Mouse (Mus musculus) ES-Bruce4 (cell line): Measurements from ENCODE around the gene Pi4k2a. TPM values are rescaled to one million over a fixed set of nuclear protein-coding genes. Genes with fewer than 3 reads are reported as not detected.

Experiments used
- H3K27ac ChIP-seq: 2 replicates; pipeline ENCODE4 v1.5.1; 2012; ENCODE audit warnings: low read length, inconsistent platforms; ENCODE audit not compliant: insufficient read depth
- H3K27me3 ChIP-seq: 2 replicates; pipeline ENCODE4 v1.6.1; 2012; ENCODE audit warnings: mild to moderate bottlenecking, low read length, inconsistent platforms; ENCODE audit not compliant: control insufficient read depth, poor library complexity, insufficient read depth, severe bottlenecking
- H3K36me3 ChIP-seq: 2 replicates; pipeline ENCODE4 v1.6.1; 2012; ENCODE audit warnings: inconsistent platforms, mild to moderate bottlenecking, low read length, moderate library complexity; ENCODE audit not compliant: control insufficient read depth, poor library complexity, insufficient read depth, severe bottlenecking
- H3K4me1 ChIP-seq: one replicate; pipeline ENCODE4 v1.8.1; 2011; ENCODE audit warnings: low read length; ENCODE audit not compliant: control insufficient read depth, insufficient read depth
- H3K4me3 ChIP-seq: 2 replicates; pipeline ENCODE4 v1.5.1; 2011; ENCODE audit warnings: low read depth, mild to moderate bottlenecking, low read length
- H3K9ac ChIP-seq: 2 replicates; pipeline ENCODE4 v1.6.1; 2012; ENCODE audit warnings: low read depth, mild to moderate bottlenecking, inconsistent platforms; ENCODE audit not compliant: poor library complexity, severe bottlenecking
- H3K9me3 ChIP-seq: replicated peaks from 2 replicates; pipeline ENCODE4 v1.6.1; 2012; ENCODE audit warnings: mild to moderate bottlenecking, low read length, inconsistent platforms; ENCODE audit not compliant: control insufficient read depth, poor library complexity, insufficient read depth, severe bottlenecking
- CTCF ChIP-seq: IDR thresholded peaks from one replicate; pipeline ENCODE4 v1.8.1; 2011; ENCODE audit warnings: low read depth, low read length
- EP300 ChIP-seq: IDR thresholded peaks from 2 replicates; pipeline ENCODE4 v1.6.1; 2011; ENCODE audit warnings: low read depth, low read length; ENCODE audit not compliant: insufficient read depth
- POLR2A ChIP-seq: IDR thresholded peaks from one replicate; pipeline ENCODE4 v1.8.1; 2011; ENCODE audit warnings: low read length; ENCODE audit not compliant: insufficient read depth
- polyA plus RNA-seq: library from polyadenylated mRNA; stranded (reverse); fragments of >200 nt; gene quantifications from 2 replicates; pipeline ENCODE4 v1.2.4, GENCODE M21; 2011; ENCODE audit warnings: low read depth; ENCODE audit not compliant: missing spikeins, insufficient read depth, insufficient read length

Pi4k2a gene
- polyA plus RNA-seq: 27.2 and 30.4 TPM in 2 replicates

GRCm38 (mm10) chr19:42089748-42090595, at the start of gene Pi4k2a:
Gene Pi4k2a, plus strand, starts transcription at chr19:42090470.
- Histone ChIP-seq H3K9me3 (no peaks in the 10 kb centered on the region), H3K4me3 (peak within 1 kb of the TSS; percentile 87), H3K27ac (peak within 1 kb of the TSS; percentile 88), H3K36me3 (peaks cover 2% of the 10 kb centered on the region; the same call in 1 of the 2 replicates), H3K9ac (peak within 1 kb of the TSS; percentile 91), H3K27me3 (no peaks in the 10 kb centered on the region), H3K4me1 (no peaks in the 10 kb centered on the region)
- no peak for TF ChIP-seq EP300
- TF ChIP-seq POLR2A: no peak
- no peak for TF ChIP-seq CTCF

- Histone ChIP-seq H3K4me3 (no peak overlapping the region), H3K9me3 (no peaks in the 10 kb centered on the region), H3K4me1 (no peaks in the 10 kb centered on the region), H3K9ac (no peak overlapping the region), H3K27ac (no peak overlapping the region), H3K27me3 (no peaks in the 10 kb centered on the region), H3K36me3 (no peaks in the 10 kb centered on the region)
- TF ChIP-seq POLR2A (no peak), EP300 (no peak), CTCF (no peak)
These were observed 46.3 kb upstream of the Pi4k2a start for GRCm38 (mm10) chr19:42043988-42044387.

DNA sequence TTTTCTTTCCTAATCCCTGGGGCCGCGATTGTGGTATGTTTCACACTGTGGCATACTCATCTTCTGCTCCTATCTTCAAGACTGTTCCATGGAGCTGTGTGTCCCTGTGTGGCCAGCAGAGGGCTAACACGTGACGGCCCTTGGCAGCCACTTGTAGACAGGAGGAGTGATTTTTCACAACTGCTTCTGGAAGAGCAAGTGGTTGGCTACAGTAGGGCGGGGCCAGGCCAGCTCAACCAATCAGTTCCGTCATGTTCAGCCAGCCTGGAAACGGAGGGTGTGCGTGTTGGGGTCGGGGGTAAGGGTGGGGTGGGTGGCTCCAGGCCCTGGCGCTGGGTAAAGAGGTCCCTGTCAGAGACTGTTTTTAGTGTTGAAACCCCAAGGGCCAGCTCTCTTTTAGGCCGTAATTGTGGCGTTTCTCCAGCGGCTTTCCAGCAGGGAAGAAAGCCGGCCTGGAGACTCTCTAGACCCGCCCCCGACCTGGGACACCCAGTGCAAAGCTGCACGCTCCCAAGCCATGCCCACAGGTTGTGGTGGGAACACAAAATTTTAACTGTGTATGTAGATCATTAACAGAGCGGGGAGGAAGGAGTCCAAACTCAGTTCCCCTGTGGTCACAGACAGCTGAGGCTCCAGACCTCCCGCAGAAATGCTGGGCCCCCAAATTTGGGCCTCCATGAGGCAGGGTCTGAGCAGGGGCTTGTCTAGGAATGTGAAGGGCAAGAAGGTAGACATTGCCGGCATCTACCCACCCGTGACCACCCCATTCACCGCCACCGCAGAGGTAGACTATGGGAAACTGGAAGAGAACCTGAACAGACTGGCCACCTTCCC, 44.8 kb upstream of the Pi4k2a start, which contains the start of gene Hoga1:
Hoga1 (plus strand) TSS at position 342 of the 834 bp plus-strand sequence.
- TF ChIP-seq CTCF (peak; percentile 64), EP300 (no peak), POLR2A (no peak)
- H3K27ac ChIP-seq: no peak within 1 kb of the TSS

GRCm38 (mm10) chr19:42050251-42050650, 40.0 kb upstream of the Pi4k2a start:
- Histone ChIP-seq H3K4me3 (no peak overlapping the region), H3K27me3 (no peaks in the 10 kb centered on the region), H3K27ac (no peak overlapping the region), H3K9me3 (no peaks in the 10 kb centered on the region), H3K4me1 (no peaks in the 10 kb centered on the region), H3K9ac (no peak overlapping the region), H3K36me3 (no peaks in the 10 kb centered on the region)
- TF ChIP-seq EP300: no peak
- no peak for TF ChIP-seq POLR2A
- TF ChIP-seq CTCF: no peak

More for the DNA sequence above, 44.8 kb upstream of the Pi4k2a start, which contains the start of gene Hoga1:
- Histone ChIP-seq H3K9ac (peak within 1 kb of the TSS; percentile 11; the same call in 1 of the 2 replicates), H3K27me3 (no peaks in the 10 kb centered on the region), H3K36me3 (no peaks in the 10 kb centered on the region), H3K4me3 (peak within 1 kb of the TSS; percentile 21), H3K4me1 (no peaks in the 10 kb centered on the region), H3K9me3 (no peaks in the 10 kb centered on the region)

- H3K9ac ChIP-seq: no peak overlapping the region
- H3K4me3 ChIP-seq: no peak overlapping the region
- TF ChIP-seq POLR2A (no peak), EP300 (no peak), CTCF (no peak)
- H3K9me3 ChIP-seq: no peaks in the 10 kb centered on the region
- H3K27me3 ChIP-seq: no peaks in the 10 kb centered on the region
- H3K4me1 ChIP-seq: no peaks in the 10 kb centered on the region
- no peak overlapping the region for H3K27ac ChIP-seq
- H3K36me3 ChIP-seq: no peaks in the 10 kb centered on the region
These were observed 38.9 kb upstream of the Pi4k2a start for GRCm38 (mm10) chr19:42051351-42051750.
